Mouse (Mus musculus) midbrain, embryonic 12.5 days (tissue): ENCODE results near the gene Tmem256. TPM values are rescaled to one million over a fixed set of nuclear protein-coding genes. Genes with fewer than 3 reads are reported as not detected.

ENCODE experiments used
- ATAC-seq: fragments of 200-750 bp; cut with Nextera tagmentation; 2 replicates; pipeline ENCODE4 v1.8.0; 2017; ENCODE audit warnings: low read depth, moderate TSS enrichment, moderate library complexity; ENCODE audit not compliant: low FRiP score
- H3K27ac ChIP-seq: fragments of 300-500 bp; sonication (generic); replicated peaks from 2 replicates; pipeline ENCODE4 v1.5.1; 2016; ENCODE audit warnings: mild to moderate bottlenecking
- H3K27me3 ChIP-seq: fragments of 300-500 bp; sonication (generic); 2 replicates; pipeline ENCODE4 v1.6.1; 2016; ENCODE audit warnings: mild to moderate bottlenecking
- H3K36me3 ChIP-seq: fragments of 300-500 bp; sonication (generic); 2 replicates; pipeline ENCODE4 v1.6.1; 2016
- H3K4me1 ChIP-seq: fragments of 300-500 bp; sonication (generic); 2 replicates; pipeline ENCODE4 v1.6.1; 2016
- H3K4me2 ChIP-seq: fragments of 300-500 bp; sonication (generic); replicated peaks from 2 replicates; pipeline ENCODE4 v1.6.1; 2016; ENCODE audit warnings: mild to moderate bottlenecking, moderate library complexity
- H3K4me3 ChIP-seq: fragments of 300-500 bp; sonication (generic); 2 replicates; pipeline ENCODE4 v1.5.1; 2016; ENCODE audit warnings: mild to moderate bottlenecking
- H3K9ac ChIP-seq: fragments of 300-500 bp; sonication (generic); replicated peaks from 2 replicates; pipeline ENCODE4 v1.6.1; 2016; ENCODE audit warnings: mild to moderate bottlenecking, moderate library complexity
- H3K9me3 ChIP-seq: fragments of 300-500 bp; sonication (generic); 2 replicates; pipeline ENCODE4 v1.6.1; 2016; ENCODE audit warnings: mild to moderate bottlenecking
- WGBS: fragments of 180-500 bp; shearing (Covaris S2); methylation state at CpG from one replicate; pipeline ENCODE4 v1.1.7; 2016; 5-methylcytosine and 5-hydroxymethylcytosine counted together
- polyA plus RNA-seq: library from polyadenylated mRNA; unstranded; fragments of >200 nt; fragmentation: Nextera tagmentation; extraction: Ambion mirVana; gene quantifications from 2 replicates; pipeline ENCODE4 v1.2.1, GENCODE M21; 2016

The Tmem256 gene
- polyA plus RNA-seq: 284 and 302 TPM in 2 replicates

- Histone ChIP-seq H3K4me1 (peaks cover 42% of the 10 kb centered on the region), H3K4me3 (peak within 1 kb of the TSS; percentile 82), H3K27me3 (peaks cover 9% of the 10 kb centered on the region), H3K9ac (peak within 1 kb of the TSS; percentile 86), H3K9me3 (no peaks in the 10 kb centered on the region), H3K36me3 (peaks cover 9% of the 10 kb centered on the region), H3K4me2 (peak within 1 kb of the TSS; percentile 96), H3K27ac (peak within 1 kb of the TSS; percentile 93)
- peak; percentile 86 for ATAC-seq
- WGBS: under 1% methylated on average over 34 of the region's 34 CpGs
These were observed at the start of gene Tmem256 for GRCm38 (mm10) chr11:69837952-69838713. Tmem256 (plus strand) TSS chr11:69838514.

- WGBS: 69% methylated on average over 5 of the region's 5 CpGs
- H3K27me3 ChIP-seq: peaks cover 16% of the 10 kb centered on the region
- no peaks in the 10 kb centered on the region for H3K36me3 ChIP-seq
- H3K9ac ChIP-seq: no peak overlapping the region
- H3K4me3 ChIP-seq: no peak overlapping the region
- no peak for ATAC-seq
- no peaks in the 10 kb centered on the region for H3K9me3 ChIP-seq
- no peaks in the 10 kb centered on the region for H3K4me1 ChIP-seq
- H3K4me2 ChIP-seq: no peak overlapping the region
- H3K27ac ChIP-seq: no peak overlapping the region
These were observed 48.9 kb upstream of the Tmem256 start for GRCm38 (mm10) chr11:69789431-69789830.

GRCm38 (mm10) chr11:69791420-69791819, 46.9 kb upstream of the Tmem256 start:
- WGBS: 77% methylated on average over 5 of the region's 5 CpGs
- H3K27ac ChIP-seq: no peak overlapping the region
- H3K4me2 ChIP-seq: no peak overlapping the region
- H3K36me3 ChIP-seq: no peaks in the 10 kb centered on the region
- no peak overlapping the region for H3K9ac ChIP-seq
- H3K27me3 ChIP-seq: peaks cover 25% of the 10 kb centered on the region
- H3K4me1 ChIP-seq: peaks cover 9% of the 10 kb centered on the region
- no peaks in the 10 kb centered on the region for H3K9me3 ChIP-seq
- no peak for ATAC-seq
- H3K4me3 ChIP-seq: no peak overlapping the region

- H3K9ac ChIP-seq: no peak overlapping the region
- ATAC-seq: no peak
- H3K27me3 ChIP-seq: peaks cover 43% of the 10 kb centered on the region
- no peak overlapping the region for H3K4me2 ChIP-seq
- H3K36me3 ChIP-seq: no peaks in the 10 kb centered on the region
- 60% methylated on average over 5 of the region's 5 CpGs for WGBS
- no peak overlapping the region for H3K27ac ChIP-seq
- H3K4me3 ChIP-seq: no peak overlapping the region
- H3K9me3 ChIP-seq: no peaks in the 10 kb centered on the region
- peaks cover 9% of the 10 kb centered on the region for H3K4me1 ChIP-seq
These were observed 44.9 kb upstream of the Tmem256 start for GRCm38 (mm10) chr11:69793429-69793828.

- no peaks in the 10 kb centered on the region for H3K9me3 ChIP-seq
- WGBS: 3% methylated on average over 52 of the region's 52 CpGs
- peaks cover 26% of the 10 kb centered on the region for H3K4me1 ChIP-seq
- H3K36me3 ChIP-seq: no peaks in the 10 kb centered on the region
- peaks cover 44% of the 10 kb centered on the region for H3K27me3 ChIP-seq
- ATAC-seq: peak; percentile 92
- peak within 1 kb of the TSS; percentile 74 for H3K4me2 ChIP-seq
- no peak within 1 kb of the TSS; the same call in 1 of the 2 replicates for H3K27ac ChIP-seq
- peak within 1 kb of the TSS; percentile 35; the same call in 1 of the 2 replicates for H3K9ac ChIP-seq
- peak within 1 kb of the TSS; percentile 43 for H3K4me3 ChIP-seq
These were observed 42.9 kb upstream of the Tmem256 start, which contains the start of gene Chrnb1 for GRCm38 (mm10) chr11:69795168-69795982. Chrnb1 (minus strand) TSS chr11:69795943.

- Histone ChIP-seq H3K4me3 (peak overlapping the region; percentile 43), H3K27ac (no peak overlapping the region; the same call in 1 of the 2 replicates), H3K9me3 (no peaks in the 10 kb centered on the region), H3K27me3 (peaks cover 44% of the 10 kb centered on the region), H3K36me3 (no peaks in the 10 kb centered on the region), H3K4me2 (peak overlapping the region; percentile 74), H3K4me1 (peaks cover 29% of the 10 kb centered on the region), H3K9ac (peak overlapping the region; percentile 35; the same call in 1 of the 2 replicates)
- no peak for ATAC-seq
- 1% methylated on average over 13 of the region's 13 CpGs for WGBS
These were observed 42.3 kb upstream of the Tmem256 start for GRCm38 (mm10) chr11:69795983-69796435.

- peaks cover 58% of the 10 kb centered on the region for H3K27me3 ChIP-seq
- no peak overlapping the region for H3K27ac ChIP-seq
- 84% methylated on average over 7 of the region's 7 CpGs for WGBS
- H3K9ac ChIP-seq: no peak overlapping the region
- peaks cover 48% of the 10 kb centered on the region for H3K4me1 ChIP-seq
- ATAC-seq: no peak
- no peak overlapping the region for H3K4me2 ChIP-seq
- no peaks in the 10 kb centered on the region for H3K36me3 ChIP-seq
- no peaks in the 10 kb centered on the region for H3K9me3 ChIP-seq
- H3K4me3 ChIP-seq: no peak overlapping the region
These were observed 40.4 kb upstream of the Tmem256 start for GRCm38 (mm10) chr11:69797924-69798323.

GRCm38 (mm10) chr11:69799394-69800137, 38.7 kb upstream of the Tmem256 start:
- no peaks in the 10 kb centered on the region for H3K36me3 ChIP-seq
- peak overlapping the region; percentile 96 for H3K4me2 ChIP-seq
- peak overlapping the region; percentile 58 for H3K4me3 ChIP-seq
- H3K9me3 ChIP-seq: no peaks in the 10 kb centered on the region
- no peak for ATAC-seq
- peaks cover 64% of the 10 kb centered on the region for H3K4me1 ChIP-seq
- H3K9ac ChIP-seq: peak overlapping the region; percentile 71
- WGBS: 18% methylated on average over 11 of the region's 12 CpGs
- H3K27ac ChIP-seq: peak overlapping the region; percentile 87
- peaks cover 65% of the 10 kb centered on the region for H3K27me3 ChIP-seq

- H3K9me3 ChIP-seq: no peaks in the 10 kb centered on the region
- peak overlapping the region; percentile 96 for H3K4me2 ChIP-seq
- H3K27me3 ChIP-seq: peaks cover 70% of the 10 kb centered on the region
- peak overlapping the region; percentile 58 for H3K4me3 ChIP-seq
- H3K9ac ChIP-seq: peak overlapping the region; percentile 71
- 0% methylated on average over 11 of the region's 11 CpGs for WGBS
- H3K4me1 ChIP-seq: peaks cover 69% of the 10 kb centered on the region
- ATAC-seq: peak; percentile 41
- H3K36me3 ChIP-seq: no peaks in the 10 kb centered on the region
- H3K27ac ChIP-seq: peak overlapping the region; percentile 87
These were observed 38.2 kb upstream of the Tmem256 start for GRCm38 (mm10) chr11:69800138-69800391.

- H3K4me1 ChIP-seq: peaks cover 71% of the 10 kb centered on the region
- peak overlapping the region; percentile 71 for H3K9ac ChIP-seq
- peaks cover 74% of the 10 kb centered on the region for H3K27me3 ChIP-seq
- H3K4me3 ChIP-seq: peak overlapping the region; percentile 58
- 0% methylated on average over 36 of the region's 36 CpGs for WGBS
- ATAC-seq: peak; percentile 79
- H3K9me3 ChIP-seq: no peaks in the 10 kb centered on the region
- H3K4me2 ChIP-seq: peak overlapping the region; percentile 96
- H3K36me3 ChIP-seq: no peaks in the 10 kb centered on the region
- H3K27ac ChIP-seq: peak overlapping the region; percentile 87
These were observed 37.7 kb upstream of the Tmem256 start for GRCm38 (mm10) chr11:69800392-69801197.

- Histone ChIP-seq H3K9me3 (no peaks in the 10 kb centered on the region), H3K36me3 (no peaks in the 10 kb centered on the region), H3K27me3 (peaks cover 74% of the 10 kb centered on the region), H3K27ac (peak within 1 kb of the TSS; percentile 87), H3K4me2 (peak within 1 kb of the TSS; percentile 96), H3K4me1 (peaks cover 64% of the 10 kb centered on the region), H3K9ac (peak within 1 kb of the TSS; percentile 71), H3K4me3 (peak within 1 kb of the TSS; percentile 58)
- no peak for ATAC-seq
- under 1% methylated on average over 26 of the region's 33 CpGs for WGBS
These were observed 36.8 kb upstream of the Tmem256 start, which contains the start of gene Fgf11 for GRCm38 (mm10) chr11:69801379-69801977. Fgf11 (minus strand) TSS chr11:69801857.
